Mouse (Mus musculus): ENCODE data around the gene Pdhx. TPM values are rescaled to one million over a fixed set of nuclear protein-coding genes. Genes with fewer than 3 reads are reported as not detected.

The Pdhx gene
- polyA plus RNA-seq, 1 experiment from 2014 or later = 46.0 TPM

GRCm38 (mm10) chr2:103040896-103041295 lies 32.4 kb downstream of the Pdhx start:
- 93% methylated on average over 8 of the region's 8 CpGs for WGBS
- Histone ChIP-seq H3K9me3 (ENCODE audit: control insufficient read depth, low read length) (no peaks in the 10 kb centered on the region), H3K27ac (ENCODE audit: low read depth, low read length) (no peak overlapping the region), H3K4me1 (replicated peaks; ENCODE audit: control insufficient read depth, insufficient read depth, low read length) (no peaks in the 10 kb centered on the region), H3K4me3 (ENCODE audit: low read depth, low read length) (no peak overlapping the region), H3K4me2 (replicated peaks; ENCODE audit: low read depth, low read length) (no peak overlapping the region), H3K36me3 (ENCODE audit: control insufficient read depth, insufficient read depth, low read length) (no peaks in the 10 kb centered on the region), H3K27me3 (ENCODE audit: control insufficient read depth, insufficient read depth, low read length) (no peaks in the 10 kb centered on the region), H3K9ac (ENCODE audit: low read depth, low read length) (no peak overlapping the region)
- no peak for DNase-seq (ENCODE audit: low spot score)
- no peak for ATAC-seq (ENCODE audit: low FRiP score)

- 86% methylated on average over 4 of the region's 4 CpGs for WGBS
- H3K27ac ChIP-seq (ENCODE audit: low read depth, low read length) = no peak overlapping the region
- ATAC-seq (ENCODE audit: low FRiP score) = no peak
These were observed 35.5 kb downstream of the Pdhx start for GRCm38 (mm10) chr2:103037831-103038230.

GRCm38 (mm10) chr2:103022728-103023127 lies 50.6 kb downstream of the Pdhx start:
- H3K9me3 ChIP-seq (ENCODE audit: control insufficient read depth, low read length) = no peaks in the 10 kb centered on the region
- DNase-seq (ENCODE audit: low spot score) (no peak), ATAC-seq (ENCODE audit: low FRiP score) (no peak)
- H3K4me1 ChIP-seq (replicated peaks; ENCODE audit: control insufficient read depth, insufficient read depth, low read length) = no peaks in the 10 kb centered on the region
- no peak overlapping the region for H3K9ac ChIP-seq (ENCODE audit: low read depth, low read length)
- 91% methylated on average over 3 of the region's 3 CpGs for WGBS
- no peak overlapping the region for H3K27ac ChIP-seq (ENCODE audit: low read depth, low read length)
- H3K36me3 ChIP-seq (ENCODE audit: control insufficient read depth, insufficient read depth, low read length) = no peaks in the 10 kb centered on the region
- no peaks in the 10 kb centered on the region for H3K27me3 ChIP-seq (ENCODE audit: control insufficient read depth, insufficient read depth, low read length)
- H3K4me2 ChIP-seq (replicated peaks; ENCODE audit: low read depth, low read length) = no peak overlapping the region
- no peak overlapping the region for H3K4me3 ChIP-seq (ENCODE audit: low read depth, low read length)

More at GRCm38 (mm10) chr2:103037831-103038230, 35.5 kb downstream of the Pdhx start:
- H3K4me3 ChIP-seq (ENCODE audit: low read depth, low read length) = no peak overlapping the region
- no peak for DNase-seq (ENCODE audit: low spot score)
- H3K4me1 ChIP-seq (replicated peaks; ENCODE audit: control insufficient read depth, insufficient read depth, low read length) = no peaks in the 10 kb centered on the region
- no peaks in the 10 kb centered on the region for H3K27me3 ChIP-seq (ENCODE audit: control insufficient read depth, insufficient read depth, low read length)
- no peaks in the 10 kb centered on the region for H3K9me3 ChIP-seq (ENCODE audit: control insufficient read depth, low read length)
- H3K36me3 ChIP-seq (ENCODE audit: control insufficient read depth, insufficient read depth, low read length) = no peaks in the 10 kb centered on the region
- no peak overlapping the region for H3K9ac ChIP-seq (ENCODE audit: low read depth, low read length)
- H3K4me2 ChIP-seq (replicated peaks; ENCODE audit: low read depth, low read length) = no peak overlapping the region

- H3K36me3 ChIP-seq (ENCODE audit: control insufficient read depth, insufficient read depth, low read length) = no peaks in the 10 kb centered on the region
- H3K9ac ChIP-seq (ENCODE audit: low read depth, low read length) = no peak overlapping the region
- no peak overlapping the region for H3K4me3 ChIP-seq (ENCODE audit: low read depth, low read length)
- peak; percentile 20 for DNase-seq (ENCODE audit: low spot score)
- H3K27me3 ChIP-seq (ENCODE audit: control insufficient read depth, insufficient read depth, low read length) = no peaks in the 10 kb centered on the region
- ATAC-seq (ENCODE audit: low FRiP score) = peak; percentile 85
- no peaks in the 10 kb centered on the region for H3K4me1 ChIP-seq (replicated peaks; ENCODE audit: control insufficient read depth, insufficient read depth, low read length)
- H3K9me3 ChIP-seq (ENCODE audit: control insufficient read depth, low read length) = no peaks in the 10 kb centered on the region
- no peak overlapping the region for H3K27ac ChIP-seq (ENCODE audit: low read depth, low read length)
- no peak overlapping the region for H3K4me2 ChIP-seq (replicated peaks; ENCODE audit: low read depth, low read length)
- 56% methylated on average over 4 of the region's 4 CpGs for WGBS
These were observed 52.9 kb downstream of the Pdhx start for GRCm38 (mm10) chr2:103020191-103020987.

- no peak for ATAC-seq (ENCODE audit: low FRiP score)
- DNase-seq (ENCODE audit: low spot score) = peak; percentile 18
- H3K9ac ChIP-seq (ENCODE audit: low read depth, low read length) = no peak overlapping the region
- no peaks in the 10 kb centered on the region for H3K36me3 ChIP-seq (ENCODE audit: control insufficient read depth, insufficient read depth, low read length)
- H3K27ac ChIP-seq (ENCODE audit: low read depth, low read length) = no peak overlapping the region
- no peak overlapping the region for H3K4me2 ChIP-seq (replicated peaks; ENCODE audit: low read depth, low read length)
- 82% methylated on average over 9 of the region's 9 CpGs for WGBS
- H3K4me1 ChIP-seq (replicated peaks; ENCODE audit: control insufficient read depth, insufficient read depth, low read length) = no peaks in the 10 kb centered on the region
- H3K9me3 ChIP-seq (ENCODE audit: control insufficient read depth, low read length) = no peaks in the 10 kb centered on the region
- H3K4me3 ChIP-seq (ENCODE audit: low read depth, low read length) = no peak overlapping the region
- no peaks in the 10 kb centered on the region for H3K27me3 ChIP-seq (ENCODE audit: control insufficient read depth, insufficient read depth, low read length)
These were observed 54.4 kb downstream of the Pdhx start for GRCm38 (mm10) chr2:103018817-103019494.

GRCm38 (mm10) chr2:103017391-103017824 lies 55.9 kb downstream of the Pdhx start:
- no peak overlapping the region for H3K4me2 ChIP-seq (replicated peaks; ENCODE audit: low read depth, low read length)
- H3K36me3 ChIP-seq (ENCODE audit: control insufficient read depth, insufficient read depth, low read length) = no peaks in the 10 kb centered on the region
- H3K9ac ChIP-seq (ENCODE audit: low read depth, low read length) = no peak overlapping the region
- 92% methylated on average over 2 of the region's 2 CpGs for WGBS
- no peak overlapping the region for H3K27ac ChIP-seq (ENCODE audit: low read depth, low read length)
- no peak overlapping the region for H3K4me3 ChIP-seq (ENCODE audit: low read depth, low read length)
- no peaks in the 10 kb centered on the region for H3K4me1 ChIP-seq (replicated peaks; ENCODE audit: control insufficient read depth, insufficient read depth, low read length)
- no peak for DNase-seq (ENCODE audit: low spot score)
- ATAC-seq (ENCODE audit: low FRiP score) = no peak
- no peaks in the 10 kb centered on the region for H3K9me3 ChIP-seq (ENCODE audit: control insufficient read depth, low read length)
- no peaks in the 10 kb centered on the region for H3K27me3 ChIP-seq (ENCODE audit: control insufficient read depth, insufficient read depth, low read length)

GRCm38 (mm10) chr2:103016089-103016488 lies 57.2 kb downstream of the Pdhx start:
- H3K9ac ChIP-seq (ENCODE audit: low read depth, low read length) = no peak overlapping the region
- no peak overlapping the region for H3K4me2 ChIP-seq (replicated peaks; ENCODE audit: low read depth, low read length)
- no peaks in the 10 kb centered on the region for H3K36me3 ChIP-seq (ENCODE audit: control insufficient read depth, insufficient read depth, low read length)
- H3K4me3 ChIP-seq (ENCODE audit: low read depth, low read length) = no peak overlapping the region
- no peaks in the 10 kb centered on the region for H3K4me1 ChIP-seq (replicated peaks; ENCODE audit: control insufficient read depth, insufficient read depth, low read length)
- H3K9me3 ChIP-seq (ENCODE audit: control insufficient read depth, low read length) = no peaks in the 10 kb centered on the region
- DNase-seq (ENCODE audit: low spot score) = no peak
- no peak overlapping the region for H3K27ac ChIP-seq (ENCODE audit: low read depth, low read length)
- no peaks in the 10 kb centered on the region for H3K27me3 ChIP-seq (ENCODE audit: control insufficient read depth, insufficient read depth, low read length)
- no peak for ATAC-seq (ENCODE audit: low FRiP score)

GRCm38 (mm10) chr2:103012782-103013575 lies 60.3 kb downstream of the Pdhx start:
- Histone ChIP-seq H3K27me3 (ENCODE audit: control insufficient read depth, insufficient read depth, low read length) (no peaks in the 10 kb centered on the region), H3K9ac (ENCODE audit: low read depth, low read length) (no peak overlapping the region), H3K4me1 (replicated peaks; ENCODE audit: control insufficient read depth, insufficient read depth, low read length) (no peaks in the 10 kb centered on the region), H3K4me3 (ENCODE audit: low read depth, low read length) (no peak overlapping the region), H3K9me3 (ENCODE audit: control insufficient read depth, low read length) (no peaks in the 10 kb centered on the region), H3K4me2 (replicated peaks; ENCODE audit: low read depth, low read length) (no peak overlapping the region), H3K36me3 (ENCODE audit: control insufficient read depth, insufficient read depth, low read length) (no peaks in the 10 kb centered on the region), H3K27ac (ENCODE audit: low read depth, low read length) (no peak overlapping the region)
- ATAC-seq (ENCODE audit: low FRiP score) (no peak), DNase-seq (ENCODE audit: low spot score) (no peak)
- WGBS = 87% methylated on average over 4 of the region's 4 CpGs
